Mouse (Mus musculus): ENCODE measurements around the gene Emp1.

GRCm38 (mm10) chr6:135324111-135324510 is 38.2 kb upstream of the Emp1 start:
- TF ChIP-seq CTCF (IDR thresholded peaks at IDR 0.05; ENCODE audit: extremely low read depth, insufficient read depth, insufficient read length, insufficient replicate concordance) (no peak), POLR2A (IDR thresholded peaks at IDR 0.05; ENCODE audit: low read depth, low read length) (no peak)
